Mouse (Mus musculus) limb, embryonic 15.5 days (tissue): ENCODE results near the gene Glb1l3. TPM values are rescaled to one million over a fixed set of nuclear protein-coding genes. Genes with fewer than 3 reads are reported as not detected.

ENCODE experiments used
- ATAC-seq: fragments of 200-750 bp; cut with Nextera tagmentation; 2 replicates; pipeline ENCODE4 v1.8.0; 2017; ENCODE audit warnings: low read depth, moderate TSS enrichment; ENCODE audit not compliant: insufficient number of reproducible peaks, low FRiP score, low TSS enrichment
- H3K27ac ChIP-seq: fragments of 300-500 bp; sonication (generic); 2 replicates; pipeline ENCODE4 v1.5.1; 2015; ENCODE audit warnings: moderate library complexity, mild to moderate bottlenecking, inconsistent platforms
- H3K27me3 ChIP-seq: fragments of 300-500 bp; sonication (generic); 2 replicates; pipeline ENCODE4 v1.6.1; 2015; ENCODE audit warnings: inconsistent platforms
- H3K36me3 ChIP-seq: fragments of 300-500 bp; sonication (generic); 2 replicates; pipeline ENCODE4 v1.6.1; 2015; ENCODE audit warnings: inconsistent platforms
- H3K4me1 ChIP-seq: fragments of 300-500 bp; sonication (generic); 2 replicates; pipeline ENCODE4 v1.6.1; 2015; ENCODE audit warnings: inconsistent platforms
- H3K4me2 ChIP-seq: fragments of 300-500 bp; sonication (generic); 2 replicates; pipeline ENCODE4 v1.6.1; 2015; ENCODE audit warnings: mild to moderate bottlenecking, inconsistent platforms
- H3K4me3 ChIP-seq: fragments of 300-500 bp; sonication (generic); 2 replicates; pipeline ENCODE4 v1.5.1; 2015; ENCODE audit warnings: mild to moderate bottlenecking, inconsistent platforms
- H3K9ac ChIP-seq: fragments of 300-500 bp; sonication (generic); 2 replicates; pipeline ENCODE4 v1.6.1; 2015; ENCODE audit warnings: inconsistent platforms
- H3K9me3 ChIP-seq: fragments of 300-500 bp; sonication (generic); 2 replicates; pipeline ENCODE4 v1.6.1; 2016; ENCODE audit warnings: inconsistent platforms
- WGBS: fragments of 180-500 bp; shearing (Covaris S2); methylation state at CpG from one replicate; pipeline ENCODE4 v1.1.7; 2015; 5-methylcytosine and 5-hydroxymethylcytosine counted together
- polyA plus RNA-seq: library from polyadenylated mRNA; unstranded; fragments of >200 nt; fragmentation: Nextera tagmentation; extraction: Ambion mirVana; gene quantifications from 2 replicates; pipeline ENCODE4 v1.2.1, GENCODE M21; 2015

The Glb1l3 gene
- polyA plus RNA-seq, 1 experiment from 2014 or later = not detected

DNA sequence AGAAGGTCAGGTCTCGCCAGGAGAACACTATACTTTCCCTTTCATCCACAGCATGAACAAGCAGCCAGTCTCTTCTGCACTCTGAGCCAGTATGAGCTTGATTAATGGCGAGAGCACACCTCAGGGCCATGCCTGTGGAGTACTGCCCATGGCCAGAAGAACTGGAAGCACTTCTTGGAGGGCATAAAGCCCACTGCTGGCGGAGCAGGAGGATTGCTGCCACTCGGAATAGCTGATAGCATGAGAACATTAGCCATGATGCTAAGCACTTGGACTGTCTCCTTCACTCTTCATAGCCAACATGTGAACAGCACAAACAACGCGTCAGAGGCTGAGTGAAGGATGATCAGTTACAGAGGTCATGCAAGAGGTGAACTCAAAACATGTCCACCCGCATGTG, 82.3 kb downstream of the Glb1l3 start:
- Histone ChIP-seq H3K9ac (no peak overlapping the region), H3K27me3 (no peaks in the 10 kb centered on the region), H3K4me3 (no peak overlapping the region), H3K4me1 (no peaks in the 10 kb centered on the region), H3K36me3 (no peaks in the 10 kb centered on the region), H3K4me2 (no peak overlapping the region), H3K27ac (no peak overlapping the region), H3K9me3 (no peaks in the 10 kb centered on the region)
- WGBS = 80% methylated on average over 7 of the region's 7 CpGs
- no peak for ATAC-seq

GRCm38 (mm10) chr9:26776122-26776902, 84.4 kb downstream of the Glb1l3 start:
- no peak overlapping the region for H3K9ac ChIP-seq
- ATAC-seq = no peak
- WGBS = 68% methylated on average over 6 of the region's 6 CpGs

GRCm38 (mm10) chr9:26775700-26776099, 85.0 kb downstream of the Glb1l3 start:
- Histone ChIP-seq H3K27me3 (no peaks in the 10 kb centered on the region), H3K4me1 (no peaks in the 10 kb centered on the region), H3K9ac (no peak overlapping the region), H3K4me3 (no peak overlapping the region), H3K36me3 (no peaks in the 10 kb centered on the region), H3K27ac (no peak overlapping the region), H3K9me3 (no peaks in the 10 kb centered on the region), H3K4me2 (no peak overlapping the region)
- WGBS = 76% methylated on average over 2 of the region's 2 CpGs
- ATAC-seq = no peak

More at GRCm38 (mm10) chr9:26776122-26776902, 84.4 kb downstream of the Glb1l3 start:
- H3K4me3 ChIP-seq = no peak overlapping the region
- H3K4me1 ChIP-seq = no peaks in the 10 kb centered on the region
- no peak overlapping the region for H3K4me2 ChIP-seq
- no peaks in the 10 kb centered on the region for H3K27me3 ChIP-seq
- no peak overlapping the region for H3K27ac ChIP-seq
- H3K36me3 ChIP-seq = no peaks in the 10 kb centered on the region
- H3K9me3 ChIP-seq = no peaks in the 10 kb centered on the region

DNA sequence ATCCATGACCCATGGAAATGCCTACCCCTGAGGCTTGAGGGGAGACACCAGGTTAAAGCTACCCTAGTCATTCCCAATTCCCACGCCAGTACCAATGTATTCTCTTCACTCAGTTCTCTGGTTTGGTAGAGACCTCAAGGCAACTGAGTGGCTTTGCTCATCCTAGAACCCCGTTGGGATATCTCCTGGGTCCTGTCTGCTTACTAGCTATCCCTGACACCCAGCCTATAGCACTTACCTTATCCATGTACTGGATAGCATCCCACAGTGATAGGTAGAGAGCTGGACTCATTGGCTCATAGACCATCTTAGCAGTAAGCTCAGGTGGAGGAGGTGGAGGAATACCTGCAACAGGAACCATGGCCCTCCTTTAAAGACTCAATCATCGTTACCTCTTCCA, 92.5 kb downstream of the Glb1l3 start:
- H3K27me3 ChIP-seq = no peaks in the 10 kb centered on the region
- H3K27ac ChIP-seq = no peak overlapping the region
- no peak overlapping the region for H3K4me3 ChIP-seq
- H3K9ac ChIP-seq = no peak overlapping the region
- H3K9me3 ChIP-seq = no peaks in the 10 kb centered on the region
- ATAC-seq = no peak
- H3K4me1 ChIP-seq = no peaks in the 10 kb centered on the region
- no peak overlapping the region for H3K4me2 ChIP-seq
- H3K36me3 ChIP-seq = no peaks in the 10 kb centered on the region
- WGBS = 83% methylated on average over 3 of the region's 3 CpGs

Other genes with a start within 250 kb of the Glb1l3 start
- 0.21 and 0.23 TPM in 2 replicates for gene B3gat1, start 127.2 kb downstream of the Glb1l3 start, polyA plus RNA-seq
- 4.7 and 5.9 TPM in 2 replicates for gene Glb1l2, start 54.4 kb downstream of the Glb1l3 start, polyA plus RNA-seq
- 0.08 TPM in 1 of 2 replicates, not detected in the other for gene Gm1110, start 62.2 kb upstream of the Glb1l3 start, polyA plus RNA-seq
- gene Acad8, start 138.7 kb upstream of the Glb1l3 start, polyA plus RNA-seq = 49.4 and 50.4 TPM in 2 replicates
- 97.4 and 107 TPM in 2 replicates for gene Thyn1, start 138.8 kb upstream of the Glb1l3 start, polyA plus RNA-seq
- gene Vps26b, start 169.2 kb upstream of the Glb1l3 start, polyA plus RNA-seq = 36.4 and 36.5 TPM in 2 replicates
- gene Ncapd3, start 169.3 kb upstream of the Glb1l3 start, polyA plus RNA-seq = 21.3 and 21.6 TPM in 2 replicates